Mouse (Mus musculus): ENCODE results near the gene Runx3.
A peak's percentile ranks its signal among the peaks of the same experiment; 100 is the strongest.

Gene Runx3

DNA sequence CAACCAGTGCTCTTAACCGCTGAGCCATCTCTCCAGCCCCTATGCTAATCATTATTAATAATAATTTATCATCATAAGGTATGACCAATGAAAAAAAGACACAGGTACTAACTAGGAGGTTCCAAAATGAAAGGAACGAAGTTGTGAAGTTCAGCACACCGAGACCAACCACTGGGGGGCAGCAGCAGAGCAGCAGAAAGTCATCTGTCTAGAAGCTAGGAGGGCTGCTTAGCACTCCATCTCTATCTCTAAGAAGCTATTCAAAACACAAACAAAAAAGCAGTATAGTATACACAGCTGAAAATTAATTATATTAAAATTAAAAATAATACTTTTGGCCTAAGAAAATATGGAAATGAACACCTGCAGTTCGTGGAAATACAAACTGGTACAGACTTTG lies 99.2 kb downstream of the Runx3 start:
- DNase-seq (ENCODE audit: low read depth, low spot score): peak; percentile 73

DNA sequence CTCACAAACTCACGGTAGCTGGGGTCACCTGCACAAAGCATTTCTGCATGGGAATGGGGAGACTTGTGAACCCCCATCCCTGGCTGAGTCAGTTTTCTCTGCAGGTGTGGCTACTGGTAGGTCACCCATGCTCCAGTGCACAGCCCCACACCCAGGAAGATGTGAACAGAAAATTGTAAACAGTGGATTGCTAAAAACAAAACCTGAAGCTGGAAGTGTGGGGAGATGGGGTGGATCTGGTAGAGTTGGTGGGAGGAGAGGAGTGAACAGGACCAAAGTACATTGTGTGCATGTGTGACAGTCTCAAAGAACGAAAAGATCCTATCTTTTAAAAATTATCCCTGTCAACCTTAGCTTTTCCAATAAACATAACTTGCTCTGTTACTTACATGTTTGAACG lies 100.2 kb downstream of the Runx3 start:
- DNase-seq (ENCODE audit: low read depth, low spot score): no peak

DNA sequence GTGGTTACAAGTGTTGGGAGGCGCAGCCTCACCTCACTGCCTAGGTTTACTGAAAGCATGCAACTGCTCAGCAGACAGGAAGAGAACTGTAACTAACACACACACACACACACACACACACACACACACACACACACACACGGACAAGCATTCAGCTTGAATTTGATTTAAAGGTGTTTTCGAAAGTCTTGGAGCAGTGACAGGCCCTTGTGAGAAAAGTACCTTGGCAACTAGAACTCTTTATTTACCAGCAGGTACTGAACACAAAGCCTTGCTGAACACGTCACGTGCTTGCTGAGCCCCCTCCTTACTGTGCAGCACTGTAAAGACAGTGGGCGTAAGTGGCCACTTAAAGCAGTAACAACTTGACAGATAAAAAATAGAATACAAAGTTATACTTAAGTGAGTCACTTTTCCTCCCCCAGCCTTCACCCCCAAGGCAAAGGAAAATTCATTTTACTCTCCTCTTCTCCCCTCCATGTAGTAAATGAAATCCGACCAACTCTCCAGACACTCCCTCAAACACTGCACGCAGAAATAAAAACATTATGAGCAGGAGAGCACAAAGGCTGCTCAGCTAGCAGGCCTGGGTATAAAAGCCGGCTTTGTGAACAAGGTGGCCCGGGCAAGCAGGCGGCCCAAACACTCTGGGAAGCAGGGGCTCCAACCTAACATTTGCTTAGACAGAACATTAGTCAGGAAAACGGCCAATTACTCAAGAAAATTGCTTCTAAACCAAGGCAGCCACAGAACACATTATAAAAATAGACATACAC lies 101.4 kb downstream of the Runx3 start:
- DNase-seq (ENCODE audit: low read depth, low spot score): peak; percentile 52

DNA sequence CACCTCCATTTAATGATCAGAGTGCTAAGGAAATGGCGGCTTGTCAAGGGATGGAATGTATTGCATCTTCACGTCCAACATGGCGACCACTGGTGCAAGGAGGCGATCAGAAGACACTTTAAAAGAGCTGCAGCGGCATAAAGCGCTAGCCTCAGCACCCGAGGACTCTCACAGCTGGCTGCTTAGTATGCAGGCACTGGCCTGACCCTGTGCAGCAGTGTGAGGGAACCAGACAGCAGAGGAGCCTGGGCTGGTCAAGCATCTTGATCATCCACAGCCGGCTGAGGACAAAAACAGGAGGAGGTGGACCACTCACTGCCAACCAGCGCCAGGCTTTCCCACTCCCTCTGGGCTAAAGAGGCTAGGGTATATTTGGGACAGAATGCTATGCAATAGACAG lies 103.4 kb downstream of the Runx3 start:
- DNase-seq (ENCODE audit: low read depth, low spot score): no peak

DNA sequence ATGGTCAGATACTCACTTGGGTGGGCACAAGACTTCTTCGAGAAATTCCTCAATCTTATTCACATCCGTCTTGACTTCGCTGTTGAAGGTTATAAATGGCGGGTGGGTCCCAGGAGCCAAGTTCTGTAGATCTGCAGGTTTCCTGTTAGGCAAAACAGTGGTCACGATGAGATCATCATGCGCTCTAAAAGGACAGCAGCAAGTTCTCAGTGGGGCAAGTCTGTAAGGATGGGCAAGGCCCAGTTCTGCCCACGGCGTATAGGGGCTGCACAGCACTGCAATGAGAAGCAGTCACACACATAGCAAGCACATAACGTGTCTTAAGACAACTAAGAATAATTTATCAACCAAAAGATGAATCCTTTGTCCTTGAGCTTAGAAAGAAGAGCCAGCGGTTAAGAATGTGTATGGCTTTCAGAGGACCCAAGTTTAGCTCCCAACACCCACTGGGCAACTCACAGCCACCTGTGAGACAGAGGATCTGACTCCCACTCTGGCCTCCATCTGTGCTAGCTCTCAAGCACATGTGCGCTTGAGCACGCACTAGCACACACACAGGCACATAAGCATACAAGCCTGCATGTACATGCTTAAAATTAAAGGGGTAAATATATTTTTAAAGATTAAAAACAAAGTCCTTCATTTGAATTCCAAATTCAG lies 105.7 kb downstream of the Runx3 start:
- no peak for DNase-seq (ENCODE audit: low read depth, low spot score)
